In genomic region chr7:44851625-44852234, GRCm38 (mm10) we compare ENCODE assay signal across 10 mouse cellular contexts. TPM values are rescaled to one million over a fixed set of nuclear protein-coding genes. Genes with fewer than 3 reads are reported as not detected.
A peak's percentile ranks its signal among the peaks of the same experiment; 100 is the strongest.
DNase-seq lines count a peak whose midpoint lies in the region; ATAC-seq and TF ChIP-seq lines count a peak whose summit lies in the region.
"Had no signal": no experiment of that assay in that cellular context is flagged by ENCODE, and none has a peak within 500 bp of the region (broad histone marks: within the 10 kb centered on the region; RNA-seq: fewer than 3 reads in every experiment).

No protein-coding gene starts in this region.

- no peaks in the 10 kb centered on the region for H3K9me3 ChIP-seq in heart, embryonic 15.5 days (replicated peaks)
- no peaks in the 10 kb centered on the region for H3K9me3 ChIP-seq in neural tube, embryonic 12.5 days
- no peaks in the 10 kb centered on the region for H3K9me3 ChIP-seq in intestine, postnatal 0 days (ENCODE audit: control insufficient read depth)

- 0 out of 2 replicates have a peak overlapping the region, but pooled peaks have one; percentile 76 for H3K4me2 ChIP-seq in heart, embryonic 15.5 days
- peak overlapping the region; percentile 88; the same call in 1 of the 2 replicates for H3K4me2 ChIP-seq in neural tube, embryonic 12.5 days (replicated peaks)
- peak overlapping the region; percentile 67; the same call in 1 of the 2 replicates for H3K4me2 ChIP-seq in intestine, postnatal 0 days (replicated peaks; ENCODE audit: low read depth)

- H3K4me1 ChIP-seq in heart, embryonic 15.5 days (replicated peaks): peaks cover 64% of the 10 kb centered on the region
- H3K4me1 ChIP-seq in neural tube, embryonic 12.5 days: peaks cover 64% of the 10 kb centered on the region
- peaks cover 7% of the 10 kb centered on the region for H3K4me1 ChIP-seq in intestine, postnatal 0 days (replicated peaks; ENCODE audit: control insufficient read depth, insufficient read depth, low read length)

- H3K27ac ChIP-seq in heart, embryonic 15.5 days: no peak overlapping the region
- no peak overlapping the region for H3K27ac ChIP-seq in neural tube, embryonic 12.5 days
- H3K27ac ChIP-seq in intestine, postnatal 0 days (ENCODE audit: low read depth, low read length): peak overlapping the region; percentile 88; the same call in 1 of the 2 replicates
- H3K27ac ChIP-seq in left cerebral cortex, adult 2 months: no peak overlapping the region

- no peak overlapping the region for H3K4me3 ChIP-seq in heart, embryonic 15.5 days
- H3K4me3 ChIP-seq in neural tube, embryonic 12.5 days: no peak overlapping the region
- no peak overlapping the region for H3K4me3 ChIP-seq in intestine, postnatal 0 days (ENCODE audit: low read depth, low read length)
- H3K4me3 ChIP-seq in left cerebral cortex, adult 2 months: no peak overlapping the region

- intact Hi-C loops in heart, postnatal 36 days (cut with DNase I): no loop called here
- intact Hi-C loops in left cerebral cortex, adult 2 months (cut with DNase I): loop anchor here (2.0 to 10.0 kb wide), 2 partner anchors 17 to 273 kb away; partner anchors contain the start of genes Ptov1, Rpl13a and Rps11

- H3K36me3 ChIP-seq in heart, embryonic 15.5 days: peaks cover 9% of the 10 kb centered on the region
- H3K36me3 ChIP-seq in neural tube, embryonic 12.5 days: peaks cover 12% of the 10 kb centered on the region; the same call in 1 of the 2 replicates
- H3K36me3 ChIP-seq in intestine, postnatal 0 days (ENCODE audit: control insufficient read depth, insufficient read depth): peaks cover 9% of the 10 kb centered on the region

- WGBS in heart, embryonic 15.5 days: 91% methylated on average over 12 of the region's 12 CpGs
- 91% methylated on average over 12 of the region's 12 CpGs for WGBS in neural tube, embryonic 12.5 days
- WGBS in intestine, postnatal 0 days: 86% methylated on average over 12 of the region's 12 CpGs

- H3K27me3 ChIP-seq in heart, embryonic 15.5 days: no peaks in the 10 kb centered on the region
- H3K27me3 ChIP-seq in neural tube, embryonic 12.5 days (replicated peaks): no peaks in the 10 kb centered on the region
- no peaks in the 10 kb centered on the region for H3K27me3 ChIP-seq in intestine, postnatal 0 days (replicated peaks; ENCODE audit: control insufficient read depth, insufficient read depth, low read length)

- no peak for TF ChIP-seq CTCF in intestine, postnatal 0 days (IDR thresholded peaks at IDR 0.05; ENCODE audit: low read depth)
- no peak for TF ChIP-seq CTCF in left cerebral cortex, adult 2 months (IDR thresholded peaks at IDR 0.05)

- no peak overlapping the region for H3K9ac ChIP-seq in heart, embryonic 15.5 days
- no peak overlapping the region for H3K9ac ChIP-seq in neural tube, embryonic 12.5 days
- H3K9ac ChIP-seq in intestine, postnatal 0 days (ENCODE audit: low read depth, low read length): 0 out of 2 replicates have a peak overlapping the region, but pooled peaks have one; percentile 13

- DNase-seq in heart, postnatal 36 days: no peak
- DNase-seq in neural tube, embryonic 10.5 days (ENCODE audit: extremely low spot score, low spot score): no peak
- no peak for DNase-seq in left cerebral cortex, adult 9 months (ENCODE audit: low spot score in 2 of 2)
- no peak for DNase-seq in left cerebral cortex, adult 2 months (ENCODE audit: extremely low spot score in 1 of 2, low spot score in 2 of 2)
- DNase-seq: gastrocnemius, postnatal 10 days; heart, postnatal 4 days; thymus, adult 2 months had no signal

- no peak for ATAC-seq in heart, embryonic 15.5 days (replicated peaks; ENCODE audit: insufficient number of reproducible peaks, insufficient read depth, low FRiP score, low read depth)
- ATAC-seq in neural tube, embryonic 12.5 days (ENCODE audit: low FRiP score, low read depth): no peak
- ATAC-seq in intestine, postnatal 0 days: no peak

RNA-seq across cellular contexts. Expression of gene Tbc1d17, which starts 2.9 kb away (rescaled TPM):
- polyA plus RNA-seq in heart, embryonic 15.5 days (2015; fragmentation: Nextera tagmentation; extraction: Ambion mirVana): 53.2 and 63.4 TPM in 2 replicates
- total RNA-seq in heart, postnatal 36 days (2021): 10 to 100 TPM; 58.1 to 59.1 TPM
- polyA plus RNA-seq in neural tube, embryonic 12.5 days (2016; fragmentation: Nextera tagmentation; extraction: Ambion mirVana): 95.4 and 101 TPM in 2 replicates
- polyA plus RNA-seq in intestine, postnatal 0 days (2015; fragmentation: Nextera tagmentation; extraction: Ambion mirVana): 47.4 and 48.5 TPM in 2 replicates
- total RNA-seq in left cerebral cortex, adult 2 months (2021): 10 to 100 TPM; 64.4 to 67.5 TPM

RNA-seq across cellular contexts. Expression of gene Akt1s1, which starts 2.9 kb away (rescaled TPM):
- 91.7 and 97.8 TPM in 2 replicates for polyA plus RNA-seq in heart, embryonic 15.5 days (2015; fragmentation: Nextera tagmentation; extraction: Ambion mirVana)
- 10 to 100 TPM; 73.6 to 75.4 TPM for total RNA-seq in heart, postnatal 36 days (2021)
- polyA plus RNA-seq in neural tube, embryonic 12.5 days (2016; fragmentation: Nextera tagmentation; extraction: Ambion mirVana): 108 and 116 TPM in 2 replicates
- polyA plus RNA-seq in intestine, postnatal 0 days (2015; fragmentation: Nextera tagmentation; extraction: Ambion mirVana): 71.6 and 76.5 TPM in 2 replicates
- 10 to 100 TPM; 69.7 to 77.0 TPM for total RNA-seq in left cerebral cortex, adult 2 months (2021)

RNA-seq across cellular contexts. Expression of gene Pnkp, which starts 5.2 kb away (rescaled TPM):
- polyA plus RNA-seq in heart, embryonic 15.5 days (2015; fragmentation: Nextera tagmentation; extraction: Ambion mirVana): 22.4 and 28.7 TPM in 2 replicates
- 10 to 100 TPM; 18.6 to 21.1 TPM for total RNA-seq in heart, postnatal 36 days (2021)
- polyA plus RNA-seq in neural tube, embryonic 12.5 days (2016; fragmentation: Nextera tagmentation; extraction: Ambion mirVana): 32.3 and 39.3 TPM in 2 replicates
- 27.7 and 32.0 TPM in 2 replicates for polyA plus RNA-seq in intestine, postnatal 0 days (2015; fragmentation: Nextera tagmentation; extraction: Ambion mirVana)
- 10 to 100 TPM; 27.4 to 31.2 TPM for total RNA-seq in left cerebral cortex, adult 2 months (2021)

RNA-seq across cellular contexts. Expression of gene Ptov1, which starts 17.9 kb away (rescaled TPM):
- 206 and 273 TPM in 2 replicates for polyA plus RNA-seq in heart, embryonic 15.5 days (2015; fragmentation: Nextera tagmentation; extraction: Ambion mirVana)
- 100 to 1,000 TPM; 158 to 183 TPM for total RNA-seq in heart, postnatal 36 days (2021)
- 630 and 637 TPM in 2 replicates for polyA plus RNA-seq in neural tube, embryonic 12.5 days (2016; fragmentation: Nextera tagmentation; extraction: Ambion mirVana)
- 112 and 114 TPM in 2 replicates for polyA plus RNA-seq in intestine, postnatal 0 days (2015; fragmentation: Nextera tagmentation; extraction: Ambion mirVana)
- 100 to 1,000 TPM; 273 to 290 TPM for total RNA-seq in left cerebral cortex, adult 2 months (2021)

RNA-seq across cellular contexts. Expression of gene Atf5, which starts 35.3 kb away (rescaled TPM):
- polyA plus RNA-seq in heart, embryonic 15.5 days (2015; fragmentation: Nextera tagmentation; extraction: Ambion mirVana): 2.5 TPM in 2 replicates
- total RNA-seq in heart, postnatal 36 days (2021): 10 to 100 TPM; 54.3 to 62.0 TPM
- polyA plus RNA-seq in neural tube, embryonic 12.5 days (2016; fragmentation: Nextera tagmentation; extraction: Ambion mirVana): 4.8 and 5.1 TPM in 2 replicates
- polyA plus RNA-seq in intestine, postnatal 0 days (2015; fragmentation: Nextera tagmentation; extraction: Ambion mirVana): 6.5 and 6.6 TPM in 2 replicates
- total RNA-seq in left cerebral cortex, adult 2 months (2021): 10 to 100 TPM; 23.1 to 23.4 TPM
